Mouse (Mus musculus) heart, embryonic 16.5 days (tissue): ENCODE data around the gene Crybg1. TPM values are rescaled to one million over a fixed set of nuclear protein-coding genes. Genes with fewer than 3 reads are reported as not detected.

ENCODE experiments used
- ATAC-seq: fragments of 200-750 bp; cut with Nextera tagmentation; replicated peaks from 2 replicates; pipeline ENCODE4 v1.8.0; 2017; ENCODE audit warnings: moderate number of reproducible peaks; ENCODE audit not compliant: insufficient read depth, low FRiP score; ENCODE audit errors: extremely low read depth
- H3K27ac ChIP-seq: fragments of 300-500 bp; sonication (generic); 2 replicates; pipeline ENCODE4 v1.5.1; 2014; ENCODE audit warnings: mild to moderate bottlenecking, low read length, control low read depth, moderate library complexity
- H3K27me3 ChIP-seq: fragments of 300-500 bp; sonication (generic); 2 replicates; pipeline ENCODE4 v1.6.1; 2014; ENCODE audit warnings: low read length, mixed read lengths; ENCODE audit not compliant: control insufficient read depth, insufficient read depth
- H3K36me3 ChIP-seq: fragments of 300-500 bp; sonication (generic); 2 replicates; pipeline ENCODE4 v1.6.1; 2014; ENCODE audit not compliant: control insufficient read depth, insufficient read depth
- H3K4me1 ChIP-seq: fragments of 300-500 bp; sonication (generic); 2 replicates; pipeline ENCODE4 v1.6.1; 2014; ENCODE audit warnings: low read length, mixed read lengths; ENCODE audit not compliant: control insufficient read depth, insufficient read depth
- H3K4me2 ChIP-seq: fragments of 300-500 bp; sonication (generic); 2 replicates; pipeline ENCODE4 v1.6.1; 2014; ENCODE audit warnings: low read depth, mild to moderate bottlenecking, control low read depth, low read length
- H3K4me3 ChIP-seq: fragments of 300-500 bp; sonication (generic); 2 replicates; pipeline ENCODE4 v1.5.1; 2014; ENCODE audit warnings: mild to moderate bottlenecking, control low read depth, low read length
- H3K9ac ChIP-seq: fragments of 300-500 bp; sonication (generic); 2 replicates; pipeline ENCODE4 v1.6.1; 2014; ENCODE audit warnings: low read length, control low read depth
- H3K9me3 ChIP-seq: fragments of 300-500 bp; sonication (generic); replicated peaks from 2 replicates; pipeline ENCODE4 v1.6.1; 2016; ENCODE audit warnings: low read length; ENCODE audit not compliant: control insufficient read depth
- WGBS: fragments of 180-500 bp; shearing (Covaris S2); extraction: QIAGEN DNeasy Blood & Tissue Kit; methylation state at CpG from one replicate; pipeline ENCODE4 v1.1.7; 2014; 5-methylcytosine and 5-hydroxymethylcytosine counted together
- polyA plus RNA-seq: library from polyadenylated mRNA; unstranded; fragments of >200 nt; fragmentation: Nextera tagmentation; extraction: Ambion mirVana; gene quantifications from 2 replicates; pipeline ENCODE4 v1.2.1, GENCODE M21; 2015

The Crybg1 gene
- polyA plus RNA-seq, 1 experiment from 2014 or later = 0.42 TPM

DNA sequence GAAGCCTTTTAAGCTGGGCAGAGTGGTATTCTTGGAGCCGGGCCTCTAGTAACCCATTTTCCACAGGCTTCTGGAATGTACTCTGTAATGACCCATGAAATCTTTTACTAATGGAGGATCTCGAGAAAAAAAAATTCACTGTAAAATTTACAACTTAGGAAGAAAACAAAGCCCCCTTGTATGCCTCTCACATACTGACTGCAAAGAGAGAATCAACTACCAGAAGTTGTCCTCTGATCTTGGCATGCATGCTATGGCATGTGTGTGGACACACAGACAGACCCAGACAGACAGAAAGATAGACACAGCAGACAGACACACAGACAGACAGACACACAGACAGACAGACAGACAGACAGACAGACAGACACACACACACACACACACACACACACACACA is 8.8 kb upstream of the Crybg1 start:
- no peak for ATAC-seq
- Histone ChIP-seq H3K9me3 (no peaks in the 10 kb centered on the region), H3K4me1 (no peaks in the 10 kb centered on the region), H3K27ac (no peak overlapping the region), H3K4me3 (no peak overlapping the region), H3K4me2 (no peak overlapping the region), H3K27me3 (no peaks in the 10 kb centered on the region), H3K36me3 (no peaks in the 10 kb centered on the region), H3K9ac (no peak overlapping the region)
- 64% methylated on average over 2 of the region's 2 CpGs for WGBS

DNA sequence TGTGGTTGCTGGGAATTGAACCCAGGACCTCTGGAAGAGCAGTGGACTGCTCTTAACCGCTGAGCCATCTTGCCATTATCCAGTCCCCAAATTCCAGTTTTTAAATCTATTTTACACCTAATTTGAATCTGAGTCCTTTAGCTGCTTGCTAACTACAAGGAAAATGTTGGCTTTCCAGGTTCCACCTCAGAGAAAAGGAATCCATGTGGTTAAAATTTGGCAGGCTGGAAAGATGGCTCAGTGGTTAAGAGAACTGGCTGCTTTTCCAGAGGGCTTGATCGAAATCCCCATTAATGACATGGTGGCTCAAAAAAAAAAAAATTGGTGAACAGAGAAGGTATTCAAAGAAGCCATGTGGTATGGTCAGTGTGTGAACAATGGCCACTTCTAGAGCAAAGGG is 1.8 kb upstream of the Crybg1 start:
- Histone ChIP-seq H3K9ac (no peak overlapping the region), H3K4me2 (no peak overlapping the region), H3K4me3 (no peak overlapping the region), H3K9me3 (no peaks in the 10 kb centered on the region), H3K36me3 (no peaks in the 10 kb centered on the region), H3K27ac (no peak overlapping the region), H3K27me3 (peaks cover 12% of the 10 kb centered on the region), H3K4me1 (peaks cover 7% of the 10 kb centered on the region; the same call in 1 of the 2 replicates)
- ATAC-seq = no peak
- WGBS = 88% methylated on average over 2 of the region's 2 CpGs

DNA sequence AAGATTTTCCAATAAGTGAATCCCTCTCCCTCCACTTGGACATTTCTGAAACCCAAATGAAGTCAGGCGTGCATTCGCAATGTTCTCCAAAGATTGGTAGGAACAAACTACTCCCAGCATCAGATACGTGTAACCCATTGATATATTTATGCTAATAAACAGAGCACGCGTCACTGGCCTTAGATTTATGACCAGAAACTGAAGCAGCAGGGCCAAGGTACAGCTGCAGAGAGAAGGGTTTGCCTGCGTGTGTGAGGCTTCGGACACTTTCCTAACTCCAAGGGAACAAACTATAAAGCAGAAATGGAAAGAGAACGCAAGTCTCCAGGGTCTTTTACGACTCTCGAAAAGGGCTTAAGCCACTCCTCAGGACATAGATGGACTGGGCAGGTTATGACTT is 5.3 kb downstream of the Crybg1 start:
- Histone ChIP-seq H3K36me3 (no peaks in the 10 kb centered on the region), H3K9me3 (no peaks in the 10 kb centered on the region), H3K4me1 (no peaks in the 10 kb centered on the region), H3K4me2 (no peak overlapping the region), H3K27me3 (peaks cover 2% of the 10 kb centered on the region; the same call in 1 of the 2 replicates), H3K9ac (no peak overlapping the region), H3K27ac (no peak overlapping the region), H3K4me3 (no peak overlapping the region)
- no peak for ATAC-seq
- 86% methylated on average over 10 of the region's 10 CpGs for WGBS

DNA sequence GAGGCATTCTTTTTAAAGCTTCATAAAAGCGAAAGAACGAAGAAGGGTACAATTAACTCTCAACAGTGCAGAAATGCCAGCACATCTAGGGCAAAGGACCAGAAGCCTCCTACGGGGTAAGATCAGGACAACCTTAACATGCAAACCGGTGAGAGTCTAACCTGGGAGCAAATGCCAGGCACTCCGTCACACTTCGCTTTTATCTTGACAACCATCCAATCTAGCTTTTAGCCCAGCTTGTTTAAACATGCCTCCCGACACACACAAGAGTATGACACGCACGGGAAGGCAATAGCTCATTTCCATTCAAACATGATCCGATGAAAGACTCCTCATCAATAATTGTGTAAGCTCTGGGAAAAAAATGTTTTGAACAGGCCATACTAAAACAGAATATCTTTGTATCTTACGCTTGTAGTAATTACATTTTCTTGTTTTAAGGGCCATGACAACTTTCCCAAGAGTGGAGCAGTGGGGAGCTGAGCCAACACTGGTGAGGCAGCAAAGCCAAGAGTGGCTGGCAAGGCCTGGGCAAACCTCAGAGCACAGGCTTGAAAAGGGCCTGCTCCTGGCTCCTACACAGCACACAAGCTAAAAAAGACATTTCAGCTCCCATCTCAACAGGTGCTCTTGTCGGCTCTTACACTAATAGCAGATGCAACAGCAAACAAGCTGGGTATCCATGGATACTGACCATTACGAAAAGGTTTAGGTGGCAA is 10.4 kb downstream of the Crybg1 start:
- Histone ChIP-seq H3K4me1 (no peaks in the 10 kb centered on the region), H3K9ac (no peak overlapping the region), H3K4me3 (no peak overlapping the region), H3K27me3 (no peaks in the 10 kb centered on the region), H3K36me3 (no peaks in the 10 kb centered on the region), H3K4me2 (no peak overlapping the region), H3K9me3 (no peaks in the 10 kb centered on the region), H3K27ac (no peak overlapping the region)
- ATAC-seq = no peak
- 71% methylated on average over 13 of the region's 13 CpGs for WGBS

DNA sequence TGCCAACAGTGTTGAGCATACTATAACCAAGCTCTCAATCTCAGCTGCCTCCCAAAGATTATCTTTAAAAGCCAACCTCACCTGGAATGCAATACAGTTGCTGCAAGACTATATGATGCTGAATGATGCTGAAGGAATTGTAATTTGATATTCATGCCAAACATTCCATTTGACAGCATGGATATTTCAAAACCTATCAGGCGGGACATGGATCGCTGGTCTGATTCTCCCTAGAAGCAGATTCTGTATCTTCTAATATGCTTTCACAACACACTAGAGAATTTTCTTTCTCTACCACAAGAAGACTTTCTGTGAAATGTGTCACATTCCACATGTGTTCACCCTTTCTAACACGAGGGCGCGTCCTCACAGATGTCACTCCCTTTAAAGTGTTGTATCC is 22.6 kb downstream of the Crybg1 start:
- no peaks in the 10 kb centered on the region for H3K27me3 ChIP-seq
- ATAC-seq = no peak
- no peaks in the 10 kb centered on the region for H3K36me3 ChIP-seq

DNA sequence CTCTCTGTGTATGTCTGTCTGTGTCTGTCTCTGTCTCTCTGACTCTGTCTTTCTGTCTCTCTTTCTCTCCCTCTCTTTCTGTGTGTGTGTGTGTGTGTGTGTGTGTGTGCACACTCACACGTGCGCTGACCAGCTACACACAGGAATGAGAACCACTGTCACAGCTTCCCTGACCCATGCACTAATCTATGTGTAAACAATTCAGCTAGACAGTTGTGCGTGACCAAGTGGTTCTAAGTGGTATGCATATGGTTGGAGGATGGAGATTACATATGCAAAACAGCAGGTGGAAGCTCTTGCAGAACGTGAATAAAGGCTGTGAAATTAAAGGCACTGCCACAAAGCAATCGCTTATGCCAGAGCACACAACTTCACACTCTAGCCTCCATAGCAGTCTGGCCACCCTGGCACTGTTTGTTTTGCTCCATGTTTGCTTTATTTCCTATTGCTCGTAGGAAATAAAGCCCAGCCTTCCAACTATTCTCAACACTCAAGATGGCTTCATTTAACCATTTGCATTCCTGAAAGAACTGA is 24.2 kb downstream of the Crybg1 start:
- Histone ChIP-seq H3K4me1 (no peaks in the 10 kb centered on the region), H3K4me3 (no peak overlapping the region), H3K27me3 (no peaks in the 10 kb centered on the region), H3K36me3 (no peaks in the 10 kb centered on the region), H3K9me3 (no peaks in the 10 kb centered on the region), H3K27ac (no peak overlapping the region), H3K4me2 (no peak overlapping the region), H3K9ac (no peak overlapping the region)
- WGBS = 60% methylated on average over 6 of the region's 6 CpGs
- no peak for ATAC-seq

More for the DNA sequence above, 22.6 kb downstream of the Crybg1 start:
- H3K9me3 ChIP-seq = no peaks in the 10 kb centered on the region
- H3K27ac ChIP-seq = no peak overlapping the region
- H3K4me1 ChIP-seq = no peaks in the 10 kb centered on the region
- no peak overlapping the region for H3K4me3 ChIP-seq
- H3K4me2 ChIP-seq = no peak overlapping the region
- WGBS = 54% methylated on average over 5 of the region's 5 CpGs
- H3K9ac ChIP-seq = no peak overlapping the region

DNA sequence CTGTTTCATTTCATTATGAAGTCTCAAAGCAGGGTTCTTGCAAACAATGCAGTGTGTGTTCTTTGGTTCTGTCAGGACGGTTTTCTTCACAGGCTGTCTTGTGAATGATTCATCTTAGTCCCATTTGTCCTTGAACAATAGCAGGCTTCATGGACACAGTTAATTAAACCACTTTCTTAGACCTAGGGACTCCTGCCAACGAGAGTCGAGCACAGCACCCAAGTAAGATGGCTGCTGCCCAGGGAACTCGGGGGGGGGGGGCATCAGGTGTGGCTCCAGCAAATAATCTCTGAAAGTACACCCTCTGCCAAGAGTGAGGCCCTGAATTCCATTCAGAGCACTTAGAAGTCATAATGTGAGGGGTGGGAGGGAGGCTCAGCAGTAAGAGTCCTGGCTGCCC is 30.0 kb downstream of the Crybg1 start:
- Histone ChIP-seq H3K9ac (no peak overlapping the region), H3K4me3 (no peak overlapping the region), H3K9me3 (no peaks in the 10 kb centered on the region), H3K27ac (no peak overlapping the region), H3K4me1 (peaks cover 5% of the 10 kb centered on the region; the same call in 1 of the 2 replicates), H3K27me3 (no peaks in the 10 kb centered on the region), H3K36me3 (no peaks in the 10 kb centered on the region), H3K4me2 (no peak overlapping the region)
- 52% methylated on average over 4 of the region's 4 CpGs for WGBS
- ATAC-seq = no peak

DNA sequence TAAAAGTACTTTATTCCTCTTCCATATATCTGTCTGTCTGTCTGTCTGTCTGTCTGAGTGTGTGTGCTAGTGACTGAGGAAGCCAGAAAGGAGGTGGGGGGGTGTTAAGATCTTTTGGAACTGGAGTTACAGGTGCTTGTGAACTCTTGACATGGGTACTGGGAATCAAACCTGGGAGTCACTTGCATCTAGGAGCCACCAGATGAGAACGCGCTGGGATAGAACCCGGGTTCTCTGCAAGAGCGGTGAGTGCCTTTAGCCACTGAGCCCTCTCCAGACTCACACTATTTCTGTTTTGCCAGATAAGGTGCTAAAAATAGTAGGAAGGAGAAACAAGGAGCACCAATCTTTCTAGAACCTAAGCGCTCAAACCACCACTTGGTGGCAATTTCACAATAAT is 31.9 kb downstream of the Crybg1 start:
- H3K4me2 ChIP-seq = no peak overlapping the region; the same call in 1 of the 2 replicates
- no peak for ATAC-seq
- H3K4me1 ChIP-seq = peaks cover 5% of the 10 kb centered on the region; the same call in 1 of the 2 replicates
- H3K9ac ChIP-seq = no peak overlapping the region
- WGBS = 40% methylated on average over 5 of the region's 5 CpGs
- no peak overlapping the region for H3K27ac ChIP-seq
- no peaks in the 10 kb centered on the region for H3K36me3 ChIP-seq
- H3K9me3 ChIP-seq = no peaks in the 10 kb centered on the region
- H3K27me3 ChIP-seq = no peaks in the 10 kb centered on the region
- H3K4me3 ChIP-seq = no peak overlapping the region

DNA sequence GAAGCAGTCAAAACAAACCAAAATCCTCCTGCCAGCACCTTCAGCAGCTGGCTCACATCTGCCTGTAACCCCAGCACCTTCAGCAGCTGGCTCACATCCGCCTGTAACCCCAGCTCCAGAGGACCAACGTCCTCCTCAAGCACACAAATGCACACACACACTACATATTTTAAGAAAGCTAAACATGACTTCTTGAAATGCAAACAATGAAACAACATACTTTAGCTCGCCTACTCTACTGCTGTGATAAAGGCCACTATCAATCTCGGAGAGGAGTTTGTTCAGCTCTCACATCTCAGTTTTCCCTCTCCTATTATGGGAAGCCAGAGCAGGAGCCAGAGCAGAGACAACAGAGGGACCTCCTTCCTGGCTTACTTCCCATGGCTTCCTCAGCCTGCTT is 34.0 kb downstream of the Crybg1 start:
- no peak for ATAC-seq
- H3K27ac ChIP-seq = no peak overlapping the region
- 33% methylated on average over 4 of the region's 4 CpGs for WGBS

More for the DNA sequence above, 34.0 kb downstream of the Crybg1 start:
- peaks cover 5% of the 10 kb centered on the region; the same call in 1 of the 2 replicates for H3K4me1 ChIP-seq
- H3K4me3 ChIP-seq = no peak overlapping the region
- H3K36me3 ChIP-seq = no peaks in the 10 kb centered on the region
- no peaks in the 10 kb centered on the region for H3K9me3 ChIP-seq
- no peak overlapping the region for H3K9ac ChIP-seq
- H3K4me2 ChIP-seq = no peak overlapping the region
- H3K27me3 ChIP-seq = no peaks in the 10 kb centered on the region
